Mouse (Mus musculus) intestine, embryonic 16.5 days (tissue): ENCODE measurements around the gene Kif6. TPM values are rescaled to one million over a fixed set of nuclear protein-coding genes. Genes with fewer than 3 reads are reported as not detected.

Experiments
- ATAC-seq: fragments of 200-750 bp; cut with Nextera tagmentation; 2 replicates; pipeline ENCODE4 v1.8.0; 2017; ENCODE audit warnings: moderate TSS enrichment, moderate library complexity
- H3K27ac ChIP-seq: fragments of 300-500 bp; sonication (generic); 2 replicates; pipeline ENCODE4 v1.5.1; 2014; ENCODE audit warnings: mild to moderate bottlenecking, low read length
- H3K27me3 ChIP-seq: fragments of 300-500 bp; sonication (generic); replicated peaks from 2 replicates; pipeline ENCODE4 v1.6.1; 2014; ENCODE audit warnings: low read length, control low read depth, mixed read lengths; ENCODE audit not compliant: control insufficient read depth, insufficient read depth
- H3K36me3 ChIP-seq: fragments of 300-500 bp; sonication (generic); 2 replicates; pipeline ENCODE4 v1.6.1; 2014; ENCODE audit warnings: low read length, control low read depth; ENCODE audit not compliant: control insufficient read depth, insufficient read depth
- H3K4me1 ChIP-seq: fragments of 300-500 bp; sonication (generic); 2 replicates; pipeline ENCODE4 v1.6.1; 2014; ENCODE audit warnings: low read length, control low read depth, mixed read lengths; ENCODE audit not compliant: control insufficient read depth, insufficient read depth
- H3K4me2 ChIP-seq: fragments of 300-500 bp; sonication (generic); 2 replicates; pipeline ENCODE4 v1.6.1; 2014; ENCODE audit warnings: low read depth, low read length, control low read depth
- H3K4me3 ChIP-seq: fragments of 300-500 bp; sonication (generic); 2 replicates; pipeline ENCODE4 v1.5.1; 2014; ENCODE audit warnings: mild to moderate bottlenecking, low read length
- H3K9ac ChIP-seq: fragments of 300-500 bp; sonication (generic); 2 replicates; pipeline ENCODE4 v1.6.1; 2014; ENCODE audit warnings: low read depth, low read length
- H3K9me3 ChIP-seq: fragments of 300-500 bp; sonication (generic); 2 replicates; pipeline ENCODE4 v1.6.1; 2016; ENCODE audit warnings: low read length, control low read depth; ENCODE audit not compliant: control insufficient read depth
- WGBS: fragments of 180-500 bp; shearing (Covaris S2); extraction: QIAGEN DNeasy Blood & Tissue Kit; methylation state at CpG from one replicate; pipeline ENCODE4 v1.1.7; 2014; 5-methylcytosine and 5-hydroxymethylcytosine counted together
- polyA plus RNA-seq: library from polyadenylated mRNA; unstranded; fragments of >200 nt; fragmentation: Nextera tagmentation; extraction: Ambion mirVana; gene quantifications from 2 replicates; pipeline ENCODE4 v1.2.1, GENCODE M21; 2015

The Kif6 gene
- polyA plus RNA-seq, 1 experiment from 2014 or later = 1.1 TPM

DNA sequence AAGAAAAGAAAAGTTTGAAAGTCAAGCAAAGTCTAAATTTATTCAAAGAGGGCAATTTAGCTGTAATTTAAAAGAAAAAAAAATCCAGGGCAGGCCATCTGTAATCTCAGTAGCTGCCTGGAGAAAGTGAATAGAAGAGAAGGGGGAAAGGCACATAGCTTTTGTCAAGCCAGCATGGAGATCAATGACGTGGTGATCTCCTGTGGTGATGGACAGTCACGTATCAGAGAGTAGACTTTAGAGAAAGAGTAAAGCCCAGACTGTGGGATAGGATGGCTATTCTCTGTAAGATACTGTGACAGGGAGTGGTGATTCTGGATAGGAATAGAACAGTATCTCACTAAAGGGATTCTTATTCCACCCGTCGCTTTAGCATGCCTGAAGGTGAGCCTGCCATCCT is 192.5 kb downstream of the Kif6 start:
- ATAC-seq = no peak
- no peaks in the 10 kb centered on the region for H3K27me3 ChIP-seq
- H3K4me1 ChIP-seq = no peaks in the 10 kb centered on the region
- 87% methylated on average over 4 of the region's 4 CpGs for WGBS
- no peak overlapping the region for H3K4me3 ChIP-seq
- H3K4me2 ChIP-seq = no peak overlapping the region
- H3K9me3 ChIP-seq = no peaks in the 10 kb centered on the region
- H3K9ac ChIP-seq = no peak overlapping the region
- no peaks in the 10 kb centered on the region for H3K36me3 ChIP-seq
- H3K27ac ChIP-seq = no peak overlapping the region

DNA sequence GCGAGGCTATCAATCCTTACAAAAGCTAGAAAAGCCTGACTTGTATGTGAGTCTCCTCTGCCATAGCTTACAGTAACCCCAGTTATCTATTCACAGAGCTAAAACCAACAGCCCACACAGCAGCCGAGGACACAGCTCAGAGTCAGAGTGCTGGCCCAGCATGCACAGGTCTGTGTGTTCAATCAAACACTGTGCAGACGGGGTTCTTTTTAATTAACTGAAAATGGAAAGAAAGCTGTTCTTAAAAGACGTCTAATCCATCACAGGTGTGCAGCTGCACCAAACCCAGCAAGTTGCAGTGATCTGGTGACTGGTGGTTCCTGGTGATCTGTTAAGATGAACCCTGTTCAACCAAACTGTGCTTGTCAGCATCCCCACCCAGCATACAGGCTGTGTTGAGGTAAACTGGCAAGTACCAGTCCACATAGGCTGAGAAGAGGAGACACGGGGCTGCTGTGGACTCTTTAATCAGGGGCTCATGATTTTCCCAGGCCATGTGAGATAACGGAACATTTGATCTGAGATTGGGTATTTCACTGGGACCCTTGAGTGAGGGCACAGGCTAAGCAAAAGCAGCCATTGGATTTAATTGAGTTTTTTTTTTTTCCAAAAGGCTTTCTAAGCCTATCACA is 193.9 kb downstream of the Kif6 start:
- ATAC-seq = no peak
- Histone ChIP-seq H3K36me3 (no peaks in the 10 kb centered on the region), H3K9me3 (no peaks in the 10 kb centered on the region), H3K9ac (no peak overlapping the region), H3K4me1 (no peaks in the 10 kb centered on the region), H3K27ac (no peak overlapping the region), H3K4me2 (no peak overlapping the region), H3K27me3 (no peaks in the 10 kb centered on the region), H3K4me3 (no peak overlapping the region)
- 72% methylated on average over 6 of the region's 6 CpGs for WGBS

DNA sequence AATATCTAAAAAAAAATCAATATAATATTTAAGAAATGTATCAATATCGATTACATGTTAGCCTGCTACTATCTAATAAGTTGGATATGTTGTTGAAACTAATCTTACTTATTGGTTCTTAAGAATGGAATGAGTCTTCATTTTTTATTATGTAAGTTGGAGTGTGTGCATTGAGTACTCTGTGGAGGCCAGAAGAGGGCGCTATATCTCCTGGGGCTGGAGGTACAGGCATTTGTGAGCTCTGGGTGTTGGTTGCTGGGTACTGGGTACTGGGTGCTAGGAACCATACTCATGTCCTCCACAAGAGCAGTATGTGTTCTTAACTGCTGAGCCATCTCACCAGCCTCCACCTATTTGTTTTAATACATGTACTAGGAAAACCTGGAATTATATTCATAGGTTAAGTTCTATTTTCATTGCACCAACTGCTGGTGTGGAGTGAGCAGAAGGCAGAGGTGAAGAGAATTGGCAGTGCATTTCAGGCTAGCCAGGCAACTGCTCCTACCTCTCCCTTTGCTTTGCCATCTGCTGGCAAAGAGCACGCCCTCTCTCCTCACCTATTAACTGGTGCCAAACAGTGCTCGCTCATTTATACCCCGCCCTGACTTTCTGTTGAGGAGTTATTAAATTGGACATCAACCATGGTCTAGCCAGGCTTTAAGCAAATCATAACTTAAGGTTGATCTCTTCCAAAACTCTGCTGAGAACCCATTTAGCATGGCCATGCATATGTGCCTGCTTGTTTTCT is 199.1 kb downstream of the Kif6 start:
- Histone ChIP-seq H3K36me3 (no peaks in the 10 kb centered on the region), H3K9me3 (no peaks in the 10 kb centered on the region), H3K27me3 (no peaks in the 10 kb centered on the region), H3K4me3 (no peak overlapping the region), H3K4me1 (no peaks in the 10 kb centered on the region), H3K9ac (no peak overlapping the region), H3K27ac (no peak overlapping the region), H3K4me2 (no peak overlapping the region)
- ATAC-seq = no peak
- 86% methylated on average over 5 of the region's 5 CpGs for WGBS

DNA sequence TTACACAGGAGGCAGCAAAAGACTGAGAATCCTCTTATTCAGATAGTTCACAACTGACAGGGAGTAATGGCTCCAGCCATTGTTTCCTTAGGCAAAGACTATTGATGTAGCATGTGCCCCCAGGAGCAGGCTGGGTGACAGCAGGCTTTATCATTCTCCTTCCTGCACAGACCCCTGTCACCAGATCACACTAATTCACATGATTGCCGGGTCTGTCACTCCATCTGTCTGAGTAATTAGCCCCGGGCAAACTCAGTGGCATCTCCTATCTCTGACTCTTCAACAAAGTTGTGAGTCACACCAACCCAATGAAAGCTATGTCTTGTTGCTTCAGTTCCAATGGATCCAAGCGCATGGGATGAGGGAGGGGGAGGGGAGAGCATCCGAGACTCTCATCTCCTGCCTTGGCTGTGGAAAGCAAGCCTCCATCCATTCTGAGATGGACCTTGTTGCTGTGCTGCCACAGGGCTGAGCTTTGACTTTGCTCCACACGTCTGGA is 201.2 kb downstream of the Kif6 start:
- no peaks in the 10 kb centered on the region for H3K4me1 ChIP-seq
- H3K9me3 ChIP-seq = no peaks in the 10 kb centered on the region
- H3K27me3 ChIP-seq = no peaks in the 10 kb centered on the region
- H3K4me3 ChIP-seq = no peak overlapping the region
- no peak overlapping the region for H3K9ac ChIP-seq
- no peak for ATAC-seq
- no peak overlapping the region for H3K27ac ChIP-seq
- no peak overlapping the region for H3K4me2 ChIP-seq
- WGBS = 34% methylated on average over 5 of the region's 5 CpGs
- no peaks in the 10 kb centered on the region for H3K36me3 ChIP-seq

DNA sequence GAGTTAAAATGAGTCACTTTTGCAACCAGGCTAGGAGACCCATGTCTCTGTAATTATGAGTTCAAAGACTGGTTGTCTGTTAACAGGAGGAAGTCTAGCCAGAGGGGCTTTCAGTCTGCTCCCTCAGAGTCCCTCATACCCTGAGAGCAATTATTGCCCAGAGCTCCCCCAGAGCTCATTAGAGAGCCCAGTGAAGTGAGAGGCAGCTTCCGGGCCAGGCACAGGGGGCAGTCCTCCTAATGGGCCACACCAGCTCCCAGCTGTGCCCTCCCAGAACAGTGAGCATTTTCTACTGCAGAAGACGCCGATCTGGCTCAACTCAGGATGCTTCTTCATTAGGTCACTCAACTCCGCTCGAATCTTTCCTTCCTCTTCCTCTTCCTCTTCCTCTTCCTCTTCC is 201.8 kb downstream of the Kif6 start:
- no peaks in the 10 kb centered on the region for H3K9me3 ChIP-seq
- H3K4me2 ChIP-seq = no peak overlapping the region
- no peak overlapping the region for H3K9ac ChIP-seq
- H3K4me3 ChIP-seq = no peak overlapping the region
- 44% methylated on average over 5 of the region's 5 CpGs for WGBS
- no peaks in the 10 kb centered on the region for H3K27me3 ChIP-seq
- no peak overlapping the region for H3K27ac ChIP-seq
- ATAC-seq = no peak
- no peaks in the 10 kb centered on the region for H3K36me3 ChIP-seq
- no peaks in the 10 kb centered on the region for H3K4me1 ChIP-seq

DNA sequence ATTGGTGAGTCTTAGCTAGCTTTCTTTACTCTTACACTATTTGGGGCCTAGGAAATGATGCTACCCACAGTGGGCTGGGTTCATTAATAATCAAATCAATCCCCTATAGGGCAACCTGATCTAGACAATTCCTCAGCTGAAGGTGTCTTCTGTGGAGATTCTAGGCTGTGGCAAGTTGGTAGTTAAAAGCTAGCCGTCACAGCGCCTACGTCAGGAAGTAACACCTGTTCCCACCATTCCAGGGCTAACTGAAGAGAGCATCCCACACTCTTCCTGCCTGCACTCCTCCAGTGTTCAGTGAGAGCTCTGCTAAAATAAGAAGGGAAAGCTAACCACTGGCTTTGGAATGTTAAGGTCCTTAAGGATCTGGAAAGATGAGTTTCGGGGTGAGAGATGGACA is 205.3 kb downstream of the Kif6 start:
- H3K9ac ChIP-seq = no peak overlapping the region
- no peaks in the 10 kb centered on the region for H3K36me3 ChIP-seq
- no peaks in the 10 kb centered on the region for H3K9me3 ChIP-seq
- H3K4me2 ChIP-seq = no peak overlapping the region
- no peaks in the 10 kb centered on the region for H3K27me3 ChIP-seq
- WGBS = 81% methylated on average over 4 of the region's 4 CpGs
- H3K27ac ChIP-seq = no peak overlapping the region
- H3K4me3 ChIP-seq = no peak overlapping the region
- H3K4me1 ChIP-seq = no peaks in the 10 kb centered on the region
- no peak for ATAC-seq

DNA sequence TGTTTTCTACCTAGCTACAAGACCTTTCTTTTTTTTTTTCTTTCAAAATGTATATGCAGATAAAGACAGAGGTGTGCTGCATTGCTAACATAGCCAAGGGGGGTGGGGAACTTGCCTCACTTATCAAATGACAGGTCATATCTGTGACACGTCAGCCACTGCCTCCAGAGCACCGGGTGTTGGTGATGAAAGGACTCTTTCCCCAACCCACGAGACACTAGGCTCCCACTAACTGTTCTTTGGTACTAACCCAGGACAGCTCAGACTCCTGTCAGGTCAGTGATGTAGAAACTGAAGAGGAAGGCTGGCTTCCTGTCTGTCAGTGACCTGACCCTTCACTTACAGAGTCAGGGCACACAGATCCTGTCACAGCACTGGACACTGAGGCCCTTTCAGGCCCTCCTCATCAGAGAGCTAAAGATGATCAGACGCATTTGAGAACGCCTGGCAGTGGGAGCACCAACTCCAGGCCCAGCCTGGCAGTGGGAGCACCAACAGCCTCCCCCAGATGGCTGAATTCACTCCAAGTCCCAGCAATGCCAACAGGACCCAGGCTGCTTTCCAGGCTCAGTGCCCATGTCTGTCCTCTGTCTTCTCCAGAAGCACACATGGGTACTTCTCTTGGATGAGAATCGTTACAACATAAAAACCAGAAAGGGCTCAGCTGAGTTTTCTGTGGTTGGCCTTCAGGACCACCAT is 209.4 kb downstream of the Kif6 start:
- WGBS = 61% methylated on average over 6 of the region's 6 CpGs
- ATAC-seq = no peak
- Histone ChIP-seq H3K4me2 (no peak overlapping the region), H3K27me3 (no peaks in the 10 kb centered on the region), H3K4me1 (no peaks in the 10 kb centered on the region), H3K9me3 (no peaks in the 10 kb centered on the region), H3K4me3 (no peak overlapping the region), H3K27ac (no peak overlapping the region), H3K36me3 (no peaks in the 10 kb centered on the region), H3K9ac (no peak overlapping the region)

DNA sequence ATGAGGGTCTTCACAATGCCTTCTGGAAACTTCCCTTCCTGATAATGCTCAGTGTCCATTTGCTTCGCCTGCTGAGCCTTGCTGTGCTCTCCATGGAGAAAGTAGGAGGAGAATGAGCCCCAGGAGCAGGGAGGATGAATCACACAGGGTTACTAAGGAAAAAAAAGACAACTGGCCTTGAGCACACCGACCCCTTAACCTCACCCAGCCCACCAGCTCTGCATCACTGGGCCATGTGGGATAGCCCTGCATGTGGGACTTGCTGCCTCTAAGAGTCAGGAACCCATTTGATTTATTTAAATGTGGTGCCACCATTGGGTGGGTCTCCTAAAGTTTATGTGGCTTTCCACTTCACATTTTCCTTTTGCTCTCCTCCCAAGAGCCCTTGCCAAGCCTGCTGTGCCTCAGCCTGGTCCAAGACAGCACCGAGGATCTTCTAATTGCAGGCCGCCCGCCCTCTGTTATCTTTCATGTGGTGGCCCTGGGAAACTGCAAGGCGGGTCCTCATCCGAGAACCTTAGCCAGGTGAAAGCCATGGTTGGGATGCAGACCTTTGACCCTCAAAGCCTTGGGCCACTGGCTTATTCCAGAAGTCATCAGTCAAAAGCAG is 210.0 kb downstream of the Kif6 start:
- 81% methylated on average over 7 of the region's 7 CpGs for WGBS
- no peak overlapping the region for H3K4me2 ChIP-seq

DNA sequence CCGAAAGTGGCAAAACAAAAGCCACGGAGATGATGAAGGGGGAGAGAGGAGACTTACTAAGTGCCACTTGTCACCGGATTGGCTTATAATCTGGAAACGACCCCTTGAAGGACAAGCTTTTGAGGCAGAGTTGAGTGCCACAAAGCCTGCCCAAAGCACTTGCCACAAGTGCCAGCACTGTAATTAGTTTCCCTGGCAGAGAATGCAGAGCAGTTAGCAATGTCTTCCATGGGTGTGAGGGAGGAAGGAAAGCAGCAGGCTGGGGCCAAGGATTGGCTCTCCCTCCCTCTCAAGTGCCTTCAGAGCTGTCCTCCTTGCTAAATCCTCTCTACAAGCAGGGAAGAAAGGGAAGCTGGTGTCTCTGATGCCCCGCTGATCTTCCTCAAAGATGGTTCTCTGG is 210.9 kb downstream of the Kif6 start:
- Histone ChIP-seq H3K27ac (no peak overlapping the region), H3K9me3 (no peaks in the 10 kb centered on the region), H3K4me3 (no peak overlapping the region), H3K4me1 (no peaks in the 10 kb centered on the region), H3K4me2 (no peak overlapping the region), H3K9ac (no peak overlapping the region), H3K36me3 (no peaks in the 10 kb centered on the region), H3K27me3 (no peaks in the 10 kb centered on the region)
- 94% methylated on average over 5 of the region's 5 CpGs for WGBS
- no peak for ATAC-seq

More for the DNA sequence above, 210.0 kb downstream of the Kif6 start:
- Histone ChIP-seq H3K27me3 (no peaks in the 10 kb centered on the region), H3K4me3 (no peak overlapping the region), H3K27ac (no peak overlapping the region), H3K9ac (no peak overlapping the region), H3K36me3 (no peaks in the 10 kb centered on the region), H3K4me1 (no peaks in the 10 kb centered on the region), H3K9me3 (no peaks in the 10 kb centered on the region)
- no peak for ATAC-seq
